Mouse (Mus musculus): ENCODE measurements around the gene Stum. TPM values are rescaled to one million over a fixed set of nuclear protein-coding genes. Genes with fewer than 3 reads are reported as not detected.
"Not testable (repeated sequence)": the region's sequence is repeated elsewhere in the genome, so short reads cannot be mapped to it uniquely, and the experiment has no call there.

Gene Stum
- polyA plus RNA-seq, 2 experiments from 2014 or later: not detected

DNA sequence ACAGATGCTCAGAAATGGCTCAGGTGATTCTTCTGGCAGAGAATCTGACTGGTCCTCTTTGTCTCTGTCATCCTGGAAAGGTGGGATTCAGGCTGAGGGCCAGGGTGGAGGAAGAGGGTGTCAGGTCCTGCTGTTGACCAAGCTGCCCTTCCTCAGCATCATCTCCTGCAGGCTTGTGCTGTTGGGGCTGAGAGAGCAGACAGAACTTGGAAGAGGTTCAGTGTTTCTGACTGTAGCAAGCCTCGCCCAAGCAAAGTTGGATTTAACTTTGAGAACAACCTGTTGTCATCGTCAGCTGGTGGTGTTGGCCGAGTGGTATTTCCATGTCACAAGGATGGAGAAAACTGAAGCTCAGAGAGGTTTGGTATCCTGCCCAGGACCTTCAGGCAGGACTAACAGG is 78.6 kb downstream of the Stum start:
- ATAC-seq: no peak

DNA sequence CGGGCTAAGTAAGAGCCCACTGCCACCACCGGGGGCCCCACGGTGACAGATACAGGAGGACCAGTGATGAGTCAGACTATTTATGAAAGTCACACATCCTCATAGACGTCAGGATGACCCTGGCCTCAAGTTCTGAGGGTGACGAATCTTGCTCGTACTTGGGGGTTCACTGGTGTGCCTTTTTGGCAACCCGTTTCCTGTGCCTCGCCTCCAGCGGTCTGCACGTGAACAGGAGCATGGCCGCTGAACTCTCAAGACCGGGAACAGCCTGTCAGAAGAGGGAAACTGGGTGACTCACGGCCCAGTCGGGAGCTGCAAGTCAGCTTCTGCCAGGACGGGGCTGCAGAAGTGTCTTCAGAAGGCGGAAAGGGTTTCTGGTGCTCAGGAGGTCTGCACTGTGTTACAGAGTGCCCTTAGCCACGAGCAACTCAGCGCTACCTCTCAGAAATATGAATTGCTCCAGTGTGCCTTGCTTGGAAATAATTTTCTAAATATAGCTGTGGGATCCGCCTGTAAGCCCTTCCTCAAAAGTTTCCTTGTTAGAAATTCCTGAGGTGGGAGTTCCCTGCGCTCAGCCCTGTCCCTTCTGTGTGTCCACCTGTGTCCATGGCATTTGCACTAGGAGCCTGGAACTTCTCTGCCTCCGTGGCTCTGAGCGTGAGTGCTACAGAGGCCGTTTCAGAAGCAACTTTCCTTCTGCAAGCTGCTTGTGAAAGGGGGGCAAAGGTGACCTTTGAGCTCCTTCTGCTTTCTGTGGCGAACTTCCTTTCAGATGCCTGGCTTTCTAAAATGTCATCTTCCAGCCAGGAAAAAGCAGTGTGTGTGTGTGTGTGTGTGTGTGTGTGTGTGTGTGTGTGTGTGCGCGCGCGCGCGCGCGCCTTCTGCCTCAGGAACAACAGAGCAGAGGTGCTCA is 79.4 kb downstream of the Stum start:
- peak; percentile 75 for ATAC-seq

DNA sequence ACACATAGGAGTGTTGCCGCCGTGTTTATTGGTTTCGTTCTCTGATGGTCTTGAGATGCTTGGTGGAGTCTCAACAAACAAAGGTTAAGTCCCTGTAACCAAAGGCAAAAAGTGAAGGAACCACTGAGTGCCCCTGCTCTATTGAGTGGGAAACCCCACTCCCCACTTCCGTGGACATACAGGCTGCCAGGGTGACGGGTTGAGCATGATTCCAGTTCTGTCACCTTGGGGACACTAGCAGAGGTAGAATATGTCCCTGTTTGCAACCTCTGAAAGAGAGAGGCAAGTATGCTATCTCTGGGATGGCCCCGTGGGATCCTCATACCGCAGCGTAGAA is 80.0 kb downstream of the Stum start:
- ATAC-seq: peak; percentile 18

- ATAC-seq: no peak
These were observed 80.7 kb downstream of the Stum start for GRCm38 (mm10) chr1:180402481-180403081.

- peak; percentile 55 for ATAC-seq
These were observed 81.6 kb downstream of the Stum start for GRCm38 (mm10) chr1:180401725-180402124.

DNA sequence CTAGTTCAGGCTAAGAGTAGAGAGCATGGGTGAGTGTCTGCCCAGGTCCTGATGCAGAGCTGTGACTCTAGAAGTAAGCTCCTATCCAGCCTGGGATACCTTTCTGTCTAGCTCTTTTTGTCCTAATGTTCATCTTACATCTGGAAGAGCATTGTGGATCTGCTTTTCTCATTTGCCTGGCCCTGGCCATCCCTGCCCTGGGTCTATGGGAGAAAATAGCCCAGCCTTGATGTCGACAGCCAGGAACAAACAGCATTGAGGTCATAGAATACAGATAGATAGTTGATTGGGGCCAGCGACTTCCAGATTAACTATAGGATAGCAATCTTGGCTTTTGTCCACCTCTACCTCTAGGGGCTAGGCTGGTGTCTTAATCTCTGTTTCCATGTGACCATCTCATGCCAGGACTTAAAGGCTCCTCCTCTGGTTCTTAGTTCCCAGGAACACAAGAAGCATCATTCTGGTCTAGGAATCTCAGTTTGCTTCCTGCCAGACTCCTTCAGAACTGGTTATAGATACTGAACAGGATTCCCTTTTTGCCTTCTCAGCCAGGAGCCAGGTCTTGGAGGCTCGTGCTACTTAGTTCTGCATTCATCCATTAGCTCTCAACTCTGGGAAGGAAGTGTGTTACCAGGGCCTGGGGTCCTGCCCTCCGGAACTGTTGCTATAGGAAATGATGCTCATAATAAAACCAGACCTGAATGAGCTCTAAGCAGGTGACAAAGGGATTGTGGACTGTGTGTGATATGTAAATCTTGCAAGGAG is 82.4 kb downstream of the Stum start:
- no peak for ATAC-seq

DNA sequence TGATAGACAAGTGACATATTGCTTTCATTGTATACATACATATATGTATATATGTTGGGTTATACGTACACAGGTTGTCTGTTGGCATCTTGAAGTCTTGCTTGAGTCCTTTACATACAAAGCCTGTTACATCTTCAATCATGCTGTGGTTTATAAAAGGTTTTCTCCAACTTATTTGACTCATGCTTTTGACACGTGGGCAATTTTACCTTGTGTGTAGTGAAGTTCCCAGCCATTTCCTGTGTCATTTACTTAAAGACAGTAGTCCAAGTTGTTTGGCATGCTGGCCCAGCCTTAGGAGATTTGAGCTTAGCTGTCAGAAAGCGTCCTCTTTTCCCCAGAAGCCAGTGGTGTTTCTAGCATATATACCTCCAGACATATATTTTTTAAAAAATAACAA is 84.9 kb downstream of the Stum start:
- peak; percentile 24 for ATAC-seq

- peak; percentile 31 for ATAC-seq
These were observed 85.6 kb downstream of the Stum start for GRCm38 (mm10) chr1:180397734-180398133.

DNA sequence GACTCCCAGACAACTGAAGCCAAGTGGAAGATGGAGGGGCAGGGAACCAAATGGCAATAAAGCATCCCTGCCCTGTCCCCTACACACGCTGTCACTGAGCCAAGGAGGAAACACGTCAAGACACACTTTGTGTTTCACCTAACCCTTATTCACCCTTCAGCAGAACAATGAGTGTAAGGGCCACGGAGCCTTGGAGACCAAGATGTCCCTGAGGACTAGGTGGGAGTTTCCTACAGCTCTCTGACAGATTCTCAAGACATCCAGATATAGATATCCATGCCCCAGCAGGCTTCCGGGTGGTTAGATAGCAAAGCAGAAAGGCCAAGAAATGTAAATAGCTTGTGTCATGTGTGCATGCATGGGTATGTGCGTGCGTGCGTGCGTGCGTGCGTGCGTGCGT is 89.4 kb downstream of the Stum start:
- ATAC-seq: no peak

- ATAC-seq: peak; percentile 25
These were observed 90.1 kb downstream of the Stum start for GRCm38 (mm10) chr1:180393017-180393797.

GRCm38 (mm10) chr1:180392137-180392798 is 91.0 kb downstream of the Stum start:
- no peak for ATAC-seq

GRCm38 (mm10) chr1:180391575-180391945 is 91.7 kb downstream of the Stum start:
- ATAC-seq: no peak

DNA sequence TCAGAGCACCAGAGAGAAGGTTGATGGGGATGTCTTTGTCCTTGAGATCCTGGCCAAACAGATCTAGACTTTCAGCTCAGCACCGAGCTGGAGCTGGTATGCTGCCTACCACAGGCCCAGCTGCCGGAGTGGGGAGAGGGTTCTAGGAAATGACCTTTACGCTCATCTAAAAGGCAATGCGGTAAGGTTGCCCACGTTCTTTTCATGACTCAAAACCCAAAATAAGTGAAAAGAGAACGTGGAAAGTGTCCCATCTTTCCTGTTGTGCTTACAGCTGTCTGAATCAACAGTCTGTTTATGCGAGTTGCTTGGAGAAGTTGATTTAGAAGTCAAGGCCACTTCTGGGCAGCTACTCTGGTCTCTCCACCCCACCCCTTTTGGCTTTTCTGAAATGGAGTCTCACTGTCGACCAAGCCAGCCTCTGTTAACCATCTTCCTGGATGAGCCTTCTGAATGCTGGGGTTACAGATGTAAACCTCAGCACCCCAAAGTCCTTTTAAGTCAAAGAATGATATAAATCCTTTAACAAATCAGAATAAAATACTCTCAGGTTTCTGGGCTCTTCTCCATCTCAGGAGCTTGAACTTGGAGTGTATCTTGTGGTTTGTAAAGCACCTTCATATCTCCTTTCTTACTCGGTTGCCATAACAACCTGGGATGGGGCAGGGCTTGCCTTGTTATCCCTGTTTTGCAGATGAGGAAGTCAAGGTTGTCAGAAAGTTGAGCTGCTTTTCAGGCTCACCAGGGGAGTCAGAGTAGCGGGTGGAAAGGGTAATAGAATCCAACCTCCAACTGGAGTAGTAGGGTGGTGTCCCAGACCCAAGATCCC is 92.3 kb downstream of the Stum start:
- ATAC-seq: no peak

GRCm38 (mm10) chr1:180390321-180390731 is 93.0 kb downstream of the Stum start:
- peak; percentile 61 for ATAC-seq

- not testable (repeated sequence) for ATAC-seq
These were observed 94.0 kb downstream of the Stum start for GRCm38 (mm10) chr1:180389213-180389760.

- peak; percentile 55 for ATAC-seq
These were observed 94.8 kb downstream of the Stum start for GRCm38 (mm10) chr1:180388481-180388880.

DNA sequence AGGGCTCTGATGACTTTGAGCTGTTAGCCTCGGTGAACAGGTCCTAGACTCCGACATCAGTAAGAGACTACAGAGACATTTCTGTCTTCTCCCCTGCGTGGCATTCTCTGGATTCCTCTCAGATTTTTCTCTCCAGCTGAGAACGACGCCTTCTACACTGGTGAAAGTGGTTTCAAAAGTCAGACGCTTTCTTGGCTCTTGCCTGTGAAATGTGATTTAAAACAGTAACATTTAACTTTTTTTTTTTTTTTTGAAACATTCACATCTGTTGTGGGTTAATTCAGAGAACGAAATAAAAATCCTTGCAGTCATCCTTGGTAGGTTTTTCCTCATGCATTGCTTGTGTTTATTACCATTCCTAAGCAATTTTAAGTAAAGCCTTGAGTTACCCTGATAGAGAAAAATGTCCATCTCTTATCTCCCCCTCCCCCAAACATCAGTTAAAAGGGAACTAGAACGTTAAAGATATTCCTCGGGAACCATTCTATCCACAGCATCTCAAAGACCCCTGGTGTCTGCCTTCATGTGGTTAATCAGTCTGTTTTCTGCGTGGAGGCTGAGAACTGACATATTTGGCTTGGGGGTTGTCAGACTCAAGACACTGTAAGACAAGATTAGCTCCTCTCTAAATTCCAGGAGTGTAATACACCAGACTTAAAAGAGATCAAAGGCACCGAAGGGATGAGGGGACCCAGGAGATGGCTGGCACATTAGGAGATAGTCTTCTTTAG is 95.4 kb downstream of the Stum start:
- ATAC-seq: no peak

DNA sequence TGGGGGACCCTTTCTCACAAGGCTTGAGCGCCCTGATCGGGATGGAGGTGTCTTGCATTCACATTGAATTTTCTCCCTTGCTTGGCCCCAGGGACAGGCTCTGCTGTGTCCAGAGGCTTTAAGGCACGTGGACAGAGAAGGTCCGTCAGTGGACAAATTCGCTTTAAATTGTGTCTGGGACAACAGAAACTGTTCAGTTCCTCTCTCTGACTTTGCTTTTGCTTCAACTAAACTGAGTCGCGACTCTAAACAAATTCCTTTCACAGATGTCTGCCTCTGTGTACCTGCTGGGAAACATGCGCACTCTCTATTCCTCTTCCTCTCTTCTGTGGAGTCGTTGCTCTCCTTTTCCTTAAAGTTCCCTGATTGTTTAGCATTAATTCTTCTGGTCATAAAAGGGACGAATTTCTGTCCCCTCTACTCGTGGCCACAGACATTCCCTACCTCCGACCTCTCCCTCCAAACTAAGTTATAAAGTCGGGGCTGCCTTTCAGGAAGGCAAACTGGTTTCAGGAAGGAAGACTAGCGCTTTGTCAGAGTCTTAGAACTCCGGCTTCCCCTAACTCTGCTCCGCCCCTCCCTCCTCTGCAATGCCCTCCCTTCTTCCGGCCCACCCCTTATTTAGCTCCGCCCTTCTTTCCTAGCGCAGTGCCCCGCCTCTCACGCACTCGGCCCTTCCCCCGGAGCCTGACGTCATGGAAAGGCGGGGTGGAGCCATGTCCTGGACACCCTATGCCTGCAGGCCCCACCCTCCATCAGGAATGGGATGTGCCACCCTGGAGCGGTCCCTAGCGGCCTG is 96.2 kb downstream of the Stum start:
- ATAC-seq: peak; percentile 57

- no peak for ATAC-seq
These were observed 98.0 kb downstream of the Stum start for GRCm38 (mm10) chr1:180385308-180385707.
